10 mouse cellular contexts compared by ENCODE assay signal in genomic region chr14:76804447-76805150, GRCm38 (mm10).
DNase-seq lines count a peak whose midpoint lies in the region; ATAC-seq lines count a peak whose summit lies in the region.
"Had no signal": no experiment of that assay in that cellular context is flagged by ENCODE, and none has a peak within 500 bp of the region (broad histone marks: within the 10 kb centered on the region; RNA-seq: fewer than 3 reads in every experiment).

No protein-coding gene starts in this region.

- H3K27me3 ChIP-seq in kidney, embryonic 16.5 days (ENCODE audit: insufficient read depth, low read length) = no peaks in the 10 kb centered on the region
- no peaks in the 10 kb centered on the region for H3K27me3 ChIP-seq in heart, embryonic 12.5 days (replicated peaks)
- H3K27me3 ChIP-seq in limb, embryonic 15.5 days = no peaks in the 10 kb centered on the region
- no peaks in the 10 kb centered on the region for H3K27me3 ChIP-seq in stomach, embryonic 14.5 days (ENCODE audit: control insufficient read depth, insufficient read depth, low read length)
- H3K27me3 ChIP-seq in hindbrain, embryonic 11.5 days (ENCODE audit: control insufficient read depth, insufficient read depth, low read length) = no peaks in the 10 kb centered on the region

- ATAC-seq in kidney, embryonic 16.5 days (ENCODE audit: low FRiP score, low TSS enrichment) = no peak
- ATAC-seq in heart, embryonic 12.5 days (ENCODE audit: insufficient number of reproducible peaks, low FRiP score) = peak; percentile 72
- 0 out of 2 replicates have a peak, but pooled peaks have one; percentile 40 for ATAC-seq in limb, embryonic 15.5 days (ENCODE audit: insufficient number of reproducible peaks, low FRiP score, low TSS enrichment, low read depth)
- peak; percentile 69; the same call in 1 of the 2 replicates for ATAC-seq in stomach, embryonic 14.5 days (ENCODE audit: insufficient number of reproducible peaks, insufficient read depth, low FRiP score, low read depth)
- ATAC-seq in hindbrain, embryonic 11.5 days (ENCODE audit: low FRiP score) = no peak

- no peak overlapping the region for H3K4me2 ChIP-seq in kidney, embryonic 16.5 days (replicated peaks; ENCODE audit: low read depth, low read length)
- no peak overlapping the region for H3K4me2 ChIP-seq in heart, embryonic 12.5 days
- no peak overlapping the region for H3K4me2 ChIP-seq in limb, embryonic 15.5 days
- no peak overlapping the region for H3K4me2 ChIP-seq in stomach, embryonic 14.5 days (replicated peaks; ENCODE audit: low read depth, low read length)
- H3K4me2 ChIP-seq in hindbrain, embryonic 11.5 days (replicated peaks; ENCODE audit: low read depth, low read length) = no peak overlapping the region

- peaks cover 13% of the 10 kb centered on the region for H3K4me1 ChIP-seq in kidney, embryonic 16.5 days (ENCODE audit: insufficient read depth, low read length)
- H3K4me1 ChIP-seq in heart, embryonic 12.5 days (replicated peaks) = peaks cover 23% of the 10 kb centered on the region
- peaks cover 34% of the 10 kb centered on the region for H3K4me1 ChIP-seq in limb, embryonic 15.5 days
- peaks cover 22% of the 10 kb centered on the region for H3K4me1 ChIP-seq in stomach, embryonic 14.5 days (ENCODE audit: control insufficient read depth, insufficient read depth, low read length)
- no peaks in the 10 kb centered on the region for H3K4me1 ChIP-seq in hindbrain, embryonic 11.5 days (replicated peaks; ENCODE audit: control insufficient read depth, insufficient read depth, low read length)

- H3K27ac ChIP-seq in kidney, embryonic 16.5 days (ENCODE audit: low read length) = peak overlapping the region; percentile 69
- peak overlapping the region; percentile 80 for H3K27ac ChIP-seq in heart, embryonic 12.5 days (ENCODE audit: poor library complexity, severe bottlenecking)
- H3K27ac ChIP-seq in limb, embryonic 15.5 days = peak overlapping the region; percentile 82
- peak overlapping the region; percentile 61 for H3K27ac ChIP-seq in stomach, embryonic 14.5 days (ENCODE audit: low read length)
- no peak overlapping the region for H3K27ac ChIP-seq in hindbrain, embryonic 11.5 days (ENCODE audit: low read depth, low read length)
- H3K27ac ChIP-seq: liver, embryonic 14.5 days had no signal

- DNase-seq in kidney, postnatal 36 days = no peak
- DNase-seq in hindbrain, embryonic 11.5 days (ENCODE audit: low spot score) = no peak
- no peak for DNase-seq in spleen, postnatal 10 days (ENCODE audit: low spot score in 2 of 2)
- DNase-seq in spleen, adult 12 weeks (ENCODE audit: low spot score) = no peak
- DNase-seq: adrenal gland, adult 2 months had no signal

- WGBS in kidney, embryonic 16.5 days = 39% methylated on average over 6 of the region's 6 CpGs
- WGBS in heart, embryonic 12.5 days = 35% methylated on average over 6 of the region's 6 CpGs
- 37% methylated on average over 6 of the region's 6 CpGs for WGBS in limb, embryonic 15.5 days
- WGBS in stomach, embryonic 14.5 days = 22% methylated on average over 6 of the region's 6 CpGs
- 76% methylated on average over 6 of the region's 6 CpGs for WGBS in hindbrain, embryonic 11.5 days

- peaks cover 4% of the 10 kb centered on the region for H3K9me3 ChIP-seq in kidney, embryonic 16.5 days (ENCODE audit: low read length)
- no peaks in the 10 kb centered on the region; the same call in 1 of the 2 replicates for H3K9me3 ChIP-seq in heart, embryonic 12.5 days (replicated peaks)
- no peaks in the 10 kb centered on the region for H3K9me3 ChIP-seq in limb, embryonic 15.5 days
- H3K9me3 ChIP-seq in stomach, embryonic 14.5 days (ENCODE audit: control insufficient read depth, low read depth, low read length) = peaks cover 4% of the 10 kb centered on the region; the same call in 1 of the 2 replicates
- H3K9me3 ChIP-seq in hindbrain, embryonic 11.5 days (ENCODE audit: control insufficient read depth, low read length) = no peaks in the 10 kb centered on the region

- no peak overlapping the region for H3K4me3 ChIP-seq in kidney, embryonic 16.5 days (ENCODE audit: low read length)
- no peak overlapping the region for H3K4me3 ChIP-seq in heart, embryonic 12.5 days
- no peak overlapping the region for H3K4me3 ChIP-seq in limb, embryonic 15.5 days
- H3K4me3 ChIP-seq in stomach, embryonic 14.5 days (ENCODE audit: low read depth, low read length) = no peak overlapping the region
- H3K4me3 ChIP-seq in hindbrain, embryonic 11.5 days (ENCODE audit: low read depth, low read length) = no peak overlapping the region

- H3K9ac ChIP-seq in kidney, embryonic 16.5 days (replicated peaks; ENCODE audit: low read length) = 0 out of 2 replicates have a peak overlapping the region, but pooled peaks have one; percentile 22
- no peak overlapping the region for H3K9ac ChIP-seq in heart, embryonic 12.5 days
- no peak overlapping the region for H3K9ac ChIP-seq in limb, embryonic 15.5 days
- H3K9ac ChIP-seq in stomach, embryonic 14.5 days (replicated peaks; ENCODE audit: low read depth, low read length) = no peak overlapping the region
- H3K9ac ChIP-seq in hindbrain, embryonic 11.5 days (ENCODE audit: low read depth, low read length) = no peak overlapping the region
- H3K9ac ChIP-seq: liver, embryonic 14.5 days had no signal

- H3K36me3 ChIP-seq in kidney, embryonic 16.5 days (ENCODE audit: insufficient read depth, low read length) = no peaks in the 10 kb centered on the region
- no peaks in the 10 kb centered on the region for H3K36me3 ChIP-seq in heart, embryonic 12.5 days
- H3K36me3 ChIP-seq in limb, embryonic 15.5 days = no peaks in the 10 kb centered on the region
- no peaks in the 10 kb centered on the region for H3K36me3 ChIP-seq in stomach, embryonic 14.5 days (ENCODE audit: control insufficient read depth, insufficient read depth, low read length)
- H3K36me3 ChIP-seq in hindbrain, embryonic 11.5 days (ENCODE audit: control insufficient read depth, insufficient read depth, low read length) = no peaks in the 10 kb centered on the region

Comparison
In these comparisons a context has a peak if more than half of its experiments do, and no peak if none do; other contexts are left out.
1. ATAC-seq: peak in heart, embryonic 12.5 days (single experiment), limb, embryonic 15.5 days (single experiment) and stomach, embryonic 14.5 days (single experiment); none in kidney, embryonic 16.5 days (single experiment) and hindbrain, embryonic 11.5 days (single experiment).